Comparison of ENCODE assay signal across 8 mouse cellular contexts in genomic region chrX:35888087-35888895, GRCm38 (mm10). TPM values are rescaled to one million over a fixed set of nuclear protein-coding genes. Genes with fewer than 3 reads are reported as not detected.
DNase-seq lines count a peak whose midpoint lies in the region; ATAC-seq and TF ChIP-seq lines count a peak whose summit lies in the region.

Gene Dock11, plus strand, starts transcription at chrX:35888832.

- peak; percentile 88 for ATAC-seq in kidney, embryonic 14.5 days (ENCODE audit: low FRiP score, low TSS enrichment)

- no peaks in the 10 kb centered on the region for H3K27me3 ChIP-seq in heart, embryonic 10.5 days (ENCODE audit: insufficient read depth, poor library complexity, severe bottlenecking)
- no peaks in the 10 kb centered on the region for H3K27me3 ChIP-seq in kidney, embryonic 14.5 days (ENCODE audit: control insufficient read depth, insufficient read depth, low read length)
- H3K27me3 ChIP-seq in liver, adult 2 months (ENCODE audit: control insufficient read depth, insufficient read depth, low read length), result no peaks in the 10 kb centered on the region

- H3K36me3 ChIP-seq in heart, embryonic 10.5 days, result no peaks in the 10 kb centered on the region
- H3K36me3 ChIP-seq in kidney, embryonic 14.5 days (ENCODE audit: control insufficient read depth, insufficient read depth, low read length), result no peaks in the 10 kb centered on the region
- H3K36me3 ChIP-seq in liver, adult 2 months (ENCODE audit: control insufficient read depth, insufficient read depth, low read length), result no peaks in the 10 kb centered on the region

- WGBS in heart, embryonic 10.5 days, result 19% methylated on average over 19 of the region's 38 CpGs
- WGBS in kidney, embryonic 14.5 days, result 29% methylated on average over 20 of the region's 38 CpGs
- 5% methylated on average over 26 of the region's 38 CpGs for WGBS in liver, adult 2 months

- H3K27ac ChIP-seq in embryonic fibroblast, embryonic 13.5 days (ENCODE audit: insufficient read depth, low read length), result no peak within 1 kb of the TSS
- H3K27ac ChIP-seq in heart, embryonic 10.5 days, result peak within 1 kb of the TSS; percentile 84
- peak within 1 kb of the TSS; percentile 59 for H3K27ac ChIP-seq in kidney, embryonic 14.5 days (ENCODE audit: low read depth, low read length)
- H3K27ac ChIP-seq in liver, adult 2 months (replicated peaks; ENCODE audit: insufficient read depth, low read depth, low read length), result no peak within 1 kb of the TSS

- no peak for TF ChIP-seq CTCF in embryonic fibroblast, embryonic 13.5 days (IDR thresholded peaks at IDR 0.05; ENCODE audit: borderline replicate concordance, insufficient read depth, low read length)
- TF ChIP-seq CTCF in liver, adult 2 months (IDR thresholded peaks at IDR 0.05; ENCODE audit: low read depth, low read length), result no peak

- H3K9ac ChIP-seq in kidney, embryonic 14.5 days (ENCODE audit: low read depth, low read length), result peak within 1 kb of the TSS; percentile 73
- H3K9ac ChIP-seq in liver, adult 2 months (ENCODE audit: low read depth, low read length), result peak within 1 kb of the TSS; percentile 51

- DNase-seq in B cell, adult 2 months, result peak; percentile 75 to 78
- peak; percentile 65 to 66 for DNase-seq in adrenal gland, postnatal 36 days
- peak; percentile 79 for DNase-seq in heart, embryonic 10.5 days (ENCODE audit: low spot score)
- DNase-seq in liver, adult 2 months (ENCODE audit: extremely low read depth, low read depth, low spot score), result no peak
- peak; percentile 38 to 59 for DNase-seq in monocyte, adult 2 months (ENCODE audit: low read depth in 1 of 2, low spot score in 2 of 2)
- DNase-seq in spleen, postnatal 14 days (ENCODE audit: low spot score in 2 of 2), result peak; percentile 38 to 39

- no peaks in the 10 kb centered on the region; the same call in 1 of the 2 replicates for H3K4me1 ChIP-seq in embryonic fibroblast, embryonic 13.5 days (ENCODE audit: control insufficient read depth, insufficient read depth, low read length)
- H3K4me1 ChIP-seq in heart, embryonic 10.5 days, result no peaks in the 10 kb centered on the region
- H3K4me1 ChIP-seq in kidney, embryonic 14.5 days (ENCODE audit: control insufficient read depth, insufficient read depth, low read length), result no peaks in the 10 kb centered on the region
- no peaks in the 10 kb centered on the region for H3K4me1 ChIP-seq in liver, adult 2 months (ENCODE audit: control insufficient read depth, insufficient read depth, low read length)

- 0 out of 2 replicates have a peak, but pooled peaks have one; percentile 39 for TF ChIP-seq POLR2A in embryonic fibroblast, embryonic 13.5 days (IDR thresholded peaks at IDR 0.05; ENCODE audit: low read depth, low read length)
- TF ChIP-seq POLR2A in liver, adult 2 months (IDR thresholded peaks at IDR 0.05; ENCODE audit: extremely low read depth, insufficient read depth, low read length), result no peak

- H3K79me2 ChIP-seq in liver, adult 2 months (ENCODE audit: control insufficient read depth, insufficient read depth, low read length), result no peaks in the 10 kb centered on the region

- peak within 1 kb of the TSS; percentile 79 for H3K4me3 ChIP-seq in embryonic fibroblast, embryonic 13.5 days (ENCODE audit: insufficient read depth, low read length)
- peak within 1 kb of the TSS; percentile 66 for H3K4me3 ChIP-seq in heart, embryonic 10.5 days
- H3K4me3 ChIP-seq in kidney, embryonic 14.5 days (ENCODE audit: low read length), result peak within 1 kb of the TSS; percentile 55
- H3K4me3 ChIP-seq in liver, adult 2 months (ENCODE audit: insufficient read depth, low read depth, low read length), result peak within 1 kb of the TSS; percentile 58

- peak within 1 kb of the TSS; percentile 51 for H3K4me2 ChIP-seq in kidney, embryonic 14.5 days (replicated peaks; ENCODE audit: low read depth, low read length)

- no peaks in the 10 kb centered on the region for H3K9me3 ChIP-seq in heart, embryonic 10.5 days
- H3K9me3 ChIP-seq in kidney, embryonic 14.5 days (ENCODE audit: control insufficient read depth, low read length), result no peaks in the 10 kb centered on the region

RNA-seq across cellular contexts. Expression of gene Dock11, which starts in this region (rescaled TPM):
- total RNA-seq in adrenal gland, postnatal 36 days (2021), result 1 to 10 TPM; 4.9 to 7.3 TPM
- 19.2 and 21.0 TPM in 2 replicates for polyA plus RNA-seq in embryonic fibroblast, embryonic 13.5 days (2011; ENCODE audit: insufficient read length, low read depth, missing spikeins)
- 10.0 and 13.1 TPM in 2 replicates for polyA plus RNA-seq in heart, embryonic 10.5 days (2016; fragmentation: Nextera tagmentation; extraction: Ambion mirVana)
- polyA plus RNA-seq in kidney, embryonic 14.5 days (2014; fragmentation: Nextera tagmentation; extraction: Ambion mirVana), result 14.2 and 22.8 TPM in 2 replicates
- total RNA-seq in liver, adult 2 months (2014; rRNA removed), result 1.8 and 1.9 TPM in 2 replicates
- 0.06 and 0.18 TPM in 2 replicates for polyA plus RNA-seq in liver, adult 2 months (2012; rRNA removed)

Comparison
In these comparisons a context has a peak if more than half of its experiments do, and no peak if none do; other contexts are left out.
1. H3K27ac ChIP-seq: peak in heart, embryonic 10.5 days (single experiment) and kidney, embryonic 14.5 days (single experiment); none in embryonic fibroblast, embryonic 13.5 days (single experiment) and liver, adult 2 months (single experiment).
2. Peak in every context shown above with its lines, with median percentiles within 50 percentile points of each other: H3K4me3 ChIP-seq.